ENCODE assay signal across 30 mouse cellular contexts in genomic region chr6:27951433-27951832, GRCm38 (mm10).
"Had no signal": no experiment of that assay in that cellular context is flagged by ENCODE, and none has a peak within 500 bp of the region (broad histone marks: within the 10 kb centered on the region; RNA-seq: fewer than 3 reads in every experiment).

No protein-coding gene starts in this region.

- H3K4me3 ChIP-seq: left cerebral cortex, adult 2 months; limb, embryonic 10.5 days; limb, embryonic 12.5 days; limb, embryonic 13.5 days; limb, embryonic 15.5 days; liver, embryonic 12.5 days; liver, embryonic 13.5 days; liver, embryonic 15.5 days; lung, embryonic 15.5 days; megakaryocyte, embryonic 14.5 days; midbrain, embryonic 10.5 days; midbrain, embryonic 15.5 days; myocyte had no signal

- H3K9ac ChIP-seq: limb, embryonic 12.5 days; limb, embryonic 13.5 days; limb, embryonic 15.5 days; liver, embryonic 12.5 days; liver, embryonic 13.5 days; liver, embryonic 14.5 days; liver, embryonic 15.5 days; liver, postnatal 0 days; lung, embryonic 14.5 days; lung, embryonic 15.5 days; midbrain, embryonic 15.5 days had no signal

- DNase-seq: layer of hippocampus, postnatal 36 days; left cerebral cortex, postnatal 4 days; liver; liver, embryonic 13.5 days; liver, postnatal 0 days; lung, adult 18-20 months; lung, adult 2 months; lung, embryonic 14.5 days; lung, postnatal 10 days; lung, postnatal 14 days; lung, postnatal 36 days; lung, postnatal 4 days; midbrain, embryonic 14.5 days had no signal

- H3K27me3 ChIP-seq: limb, embryonic 12.5 days; limb, embryonic 13.5 days; limb, embryonic 15.5 days; liver, embryonic 12.5 days; liver, embryonic 13.5 days; liver, embryonic 15.5 days; lung, embryonic 15.5 days; megakaryocyte, embryonic 14.5 days; midbrain, embryonic 15.5 days had no signal

- H3K9me3 ChIP-seq: limb, embryonic 10.5 days; limb, embryonic 12.5 days; limb, embryonic 13.5 days; limb, embryonic 15.5 days; liver, embryonic 12.5 days; liver, embryonic 13.5 days; liver, embryonic 15.5 days; lung, embryonic 15.5 days; midbrain, embryonic 10.5 days; midbrain, embryonic 15.5 days had no signal

- H3K4me2 ChIP-seq: limb, embryonic 12.5 days; limb, embryonic 13.5 days; limb, embryonic 15.5 days; liver, embryonic 11.5 days; liver, embryonic 12.5 days; liver, embryonic 13.5 days; liver, embryonic 15.5 days; lung, embryonic 14.5 days; lung, embryonic 15.5 days; midbrain, embryonic 15.5 days had no signal

- H3K27ac ChIP-seq: left cerebral cortex, adult 2 months; limb, embryonic 10.5 days; limb, embryonic 12.5 days; limb, embryonic 13.5 days; limb, embryonic 15.5 days; liver, embryonic 12.5 days; liver, embryonic 13.5 days; liver, embryonic 14.5 days; liver, embryonic 15.5 days; lung, embryonic 15.5 days; macrophage; midbrain, embryonic 10.5 days; midbrain, embryonic 15.5 days had no signal

- H3K36me3 ChIP-seq: limb, embryonic 10.5 days; limb, embryonic 12.5 days; limb, embryonic 13.5 days; limb, embryonic 15.5 days; liver, embryonic 12.5 days; liver, embryonic 13.5 days; liver, embryonic 15.5 days; lung, embryonic 15.5 days; midbrain, embryonic 10.5 days; midbrain, embryonic 15.5 days had no signal

- ATAC-seq: liver, embryonic 12.5 days; liver, postnatal 0 days; lung, postnatal 0 days; midbrain, embryonic 15.5 days; midbrain, embryonic 16.5 days had no signal

- H3K4me1 ChIP-seq: limb, embryonic 12.5 days; limb, embryonic 15.5 days; liver, embryonic 12.5 days; liver, embryonic 13.5 days; liver, embryonic 15.5 days; lung, embryonic 15.5 days; megakaryocyte, embryonic 14.5 days; midbrain, embryonic 10.5 days; midbrain, embryonic 15.5 days had no signal
